ENCODE assay signal across 8 mouse cellular contexts in genomic region chr3:122418564-122419274, GRCm38 (mm10).
DNase-seq lines count a peak whose midpoint lies in the region; ATAC-seq and TF ChIP-seq lines count a peak whose summit lies in the region.

No protein-coding gene starts in this region.

- TF ChIP-seq CTCF in bone marrow macrophage, adult 2 months (IDR thresholded peaks at IDR 0.05; ENCODE audit: low read depth, low read length) = no peak
- TF ChIP-seq CTCF in hindbrain, postnatal 0 days (IDR thresholded peaks at IDR 0.05; ENCODE audit: low read depth) = no peak

- peaks cover 33% of the 10 kb centered on the region for H3K4me1 ChIP-seq in heart, embryonic 13.5 days
- H3K4me1 ChIP-seq in bone marrow macrophage, adult 2 months (ENCODE audit: control insufficient read depth, insufficient read depth, low read length) = no peaks in the 10 kb centered on the region
- H3K4me1 ChIP-seq in hindbrain, postnatal 0 days (ENCODE audit: insufficient read depth, low read length) = peaks cover 7% of the 10 kb centered on the region; the same call in 1 of the 2 replicates
- 0 out of 2 replicates have a peak, but pooled peaks cover 8% of the 10 kb centered on the region for H3K4me1 ChIP-seq in midbrain, embryonic 14.5 days (ENCODE audit: control insufficient read depth, insufficient read depth, low read length)

- ATAC-seq in heart, embryonic 13.5 days (ENCODE audit: extremely low read depth, insufficient number of reproducible peaks, low FRiP score, low TSS enrichment) = no peak
- no peak for ATAC-seq in hindbrain, postnatal 0 days
- no peak for ATAC-seq in midbrain, embryonic 14.5 days (ENCODE audit: low FRiP score, low TSS enrichment)

- DNase-seq in heart, adult 11 months = no peak
- DNase-seq in hindbrain, postnatal 0 days (ENCODE audit: low spot score) = no peak
- peak; percentile 31 for DNase-seq in midbrain, embryonic 14.5 days
- no peak for DNase-seq in cerebellum, postnatal 36 days
- no peak for DNase-seq in urinary bladder, postnatal 10 days (ENCODE audit: low spot score)
- DNase-seq in thymus, postnatal 10 days (ENCODE audit: low spot score in 2 of 2) = no peak

- peak overlapping the region; percentile 98 for H3K4me2 ChIP-seq in heart, embryonic 13.5 days
- H3K4me2 ChIP-seq in hindbrain, postnatal 0 days (ENCODE audit: low read depth, low read length) = peak overlapping the region; percentile 99
- peak overlapping the region; percentile 95 for H3K4me2 ChIP-seq in midbrain, embryonic 14.5 days (ENCODE audit: low read length)

- 41% methylated on average over 16 of the region's 16 CpGs for WGBS in heart, embryonic 13.5 days
- 36% methylated on average over 16 of the region's 16 CpGs for WGBS in hindbrain, postnatal 0 days
- WGBS in midbrain, embryonic 14.5 days = 34% methylated on average over 16 of the region's 16 CpGs

- no peak overlapping the region for H3K27ac ChIP-seq in heart, embryonic 13.5 days (replicated peaks)
- no peak overlapping the region for H3K27ac ChIP-seq in bone marrow macrophage, adult 2 months (ENCODE audit: insufficient read depth, low read depth, low read length)
- H3K27ac ChIP-seq in hindbrain, postnatal 0 days = no peak overlapping the region
- H3K27ac ChIP-seq in midbrain, embryonic 14.5 days (replicated peaks; ENCODE audit: low read depth, low read length) = no peak overlapping the region

- H3K4me3 ChIP-seq in heart, embryonic 13.5 days = peak overlapping the region; percentile 63
- H3K4me3 ChIP-seq in bone marrow macrophage, adult 2 months (ENCODE audit: insufficient read depth, low read length) = peak overlapping the region; percentile 7; the same call in 1 of the 2 replicates
- H3K4me3 ChIP-seq in hindbrain, postnatal 0 days (ENCODE audit: low read length) = peak overlapping the region; percentile 62; the same call in 1 of the 2 replicates
- H3K4me3 ChIP-seq in midbrain, embryonic 14.5 days (replicated peaks; ENCODE audit: low read depth, low read length) = no peak overlapping the region

- no peaks in the 10 kb centered on the region for H3K9me3 ChIP-seq in heart, embryonic 13.5 days
- H3K9me3 ChIP-seq in hindbrain, postnatal 0 days (ENCODE audit: low read length) = no peaks in the 10 kb centered on the region
- H3K9me3 ChIP-seq in midbrain, embryonic 14.5 days (ENCODE audit: control insufficient read depth, low read length) = no peaks in the 10 kb centered on the region

- no peak for TF ChIP-seq POLR2A in bone marrow macrophage, adult 2 months (IDR thresholded peaks at IDR 0.05; ENCODE audit: borderline replicate concordance, low read depth, low read length)

- peaks cover 37% of the 10 kb centered on the region for H3K27me3 ChIP-seq in heart, embryonic 13.5 days (replicated peaks)
- no peaks in the 10 kb centered on the region for H3K27me3 ChIP-seq in hindbrain, postnatal 0 days (ENCODE audit: insufficient read depth, low read length)
- H3K27me3 ChIP-seq in midbrain, embryonic 14.5 days (ENCODE audit: control insufficient read depth, insufficient read depth, low read length) = peaks cover 8% of the 10 kb centered on the region; the same call in 1 of the 2 replicates

- 0 out of 2 replicates have a peak overlapping the region, but pooled peaks have one; percentile 82 for H3K9ac ChIP-seq in heart, embryonic 13.5 days
- H3K9ac ChIP-seq in hindbrain, postnatal 0 days (replicated peaks; ENCODE audit: low read length) = no peak overlapping the region
- H3K9ac ChIP-seq in midbrain, embryonic 14.5 days (replicated peaks; ENCODE audit: low read length) = no peak overlapping the region

- H3K36me3 ChIP-seq in heart, embryonic 13.5 days = no peaks in the 10 kb centered on the region
- H3K36me3 ChIP-seq in hindbrain, postnatal 0 days (ENCODE audit: insufficient read depth, low read length) = no peaks in the 10 kb centered on the region
- no peaks in the 10 kb centered on the region for H3K36me3 ChIP-seq in midbrain, embryonic 14.5 days (ENCODE audit: control insufficient read depth, insufficient read depth, low read length)
